Mouse (Mus musculus) hindbrain, embryonic 10.5 days (tissue): ENCODE results near the gene Sf3a2. TPM values are rescaled to one million over a fixed set of nuclear protein-coding genes. Genes with fewer than 3 reads are reported as not detected.
A peak's percentile ranks its signal among the peaks of the same experiment; 100 is the strongest.

ENCODE experiments used
- microRNA counts: library from miRNA; unstranded; fragments of <30 nt; microRNA quantifications from one replicate; lab custom pipeline; 2017
- polyA plus RNA-seq: library from polyadenylated mRNA; unstranded; fragments of >200 nt; fragmentation: Nextera tagmentation; extraction: Ambion mirVana; gene quantifications from 2 replicates; pipeline ENCODE4 v1.2.1, GENCODE M21; 2016

The Sf3a2 gene
- polyA plus RNA-seq, 1 experiment from 2014 or later: 119 TPM

MicroRNA genes within 50 kb of the gene (microRNA counts, 519-probe panel; counts per million panel counts)
- 1,255 counts per million, percentile 77 among the panel's probes with 10 or more counts for microRNA mmu-miR-1982 (lab: Ali Mortazavi, UCI)

Other genes starting within 250 kb of the Sf3a2 start
- gene Rexo1, start 236.6 kb upstream of the Sf3a2 start, polyA plus RNA-seq: 33.3 and 38.5 TPM in 2 replicates
- gene Klf16, start 220.9 kb upstream of the Sf3a2 start, polyA plus RNA-seq: 6.9 and 7.3 TPM in 2 replicates
- 89.1 and 109 TPM in 2 replicates for gene Abhd17a, start 207.9 kb upstream of the Sf3a2 start, polyA plus RNA-seq
- 89.9 and 92.0 TPM in 2 replicates for gene Scamp4, start 195.3 kb upstream of the Sf3a2 start, polyA plus RNA-seq
- 11.0 and 11.3 TPM in 2 replicates for gene Adat3, start 195.3 kb upstream of the Sf3a2 start, polyA plus RNA-seq
- gene Gm49322, start 192.2 kb upstream of the Sf3a2 start, polyA plus RNA-seq: 4.6 and 5.5 TPM in 2 replicates
- 169 and 180 TPM in 2 replicates for gene Csnk1g2, start 175.4 kb upstream of the Sf3a2 start, polyA plus RNA-seq
- gene Btbd2, start 141.1 kb upstream of the Sf3a2 start, polyA plus RNA-seq: 77.0 and 77.1 TPM in 2 replicates
- gene Mknk2, start 120.1 kb upstream of the Sf3a2 start, polyA plus RNA-seq: 93.2 and 97.8 TPM in 2 replicates
- 68.8 and 77.2 TPM in 2 replicates for gene Mob3a, start 96.2 kb upstream of the Sf3a2 start, polyA plus RNA-seq
- 13.7 and 18.7 TPM in 2 replicates for gene Izumo4, start 96.0 kb upstream of the Sf3a2 start, polyA plus RNA-seq
- gene Ap3d1, start 55.9 kb upstream of the Sf3a2 start, polyA plus RNA-seq: 59.9 and 65.8 TPM in 2 replicates
- 20.3 and 22.8 TPM in 2 replicates for gene Dot1l, start 43.0 kb upstream of the Sf3a2 start, polyA plus RNA-seq
- gene Plekhj1, start 428 bp downstream of the Sf3a2 start, polyA plus RNA-seq: 189 and 192 TPM in 2 replicates
- gene Amh, start 7.0 kb downstream of the Sf3a2 start, polyA plus RNA-seq: 0.12 and 0.16 TPM in 2 replicates
- gene Jsrp1, start 15.3 kb downstream of the Sf3a2 start, polyA plus RNA-seq: 0.65 and 0.68 TPM in 2 replicates
- 2,287 and 2,328 TPM in 2 replicates for gene Oaz1, start 28.5 kb downstream of the Sf3a2 start, polyA plus RNA-seq
- gene Lingo3, start 45.8 kb downstream of the Sf3a2 start, polyA plus RNA-seq: 0.61 and 0.93 TPM in 2 replicates
- 314 and 327 TPM in 2 replicates for gene Lsm7, start 57.0 kb downstream of the Sf3a2 start, polyA plus RNA-seq
- gene Sppl2b, start 57.1 kb downstream of the Sf3a2 start, polyA plus RNA-seq: 46.3 and 52.9 TPM in 2 replicates
- gene Tmprss9, start 73.7 kb downstream of the Sf3a2 start, polyA plus RNA-seq: 0.04 and 0.14 TPM in 2 replicates
- 374 and 391 TPM in 2 replicates for gene Timm13, start 102.8 kb downstream of the Sf3a2 start, polyA plus RNA-seq
- 65.8 and 78.4 TPM in 2 replicates for gene Lmnb2, start 120.0 kb downstream of the Sf3a2 start, polyA plus RNA-seq
- gene Gadd45b, start 131.9 kb downstream of the Sf3a2 start, polyA plus RNA-seq: 9.8 and 11.8 TPM in 2 replicates
- 7.1 and 8.6 TPM in 2 replicates for gene Gng7, start 216.7 kb downstream of the Sf3a2 start, polyA plus RNA-seq
- 4.6 and 9.8 TPM in 2 replicates for gene Diras1, start 227.5 kb downstream of the Sf3a2 start, polyA plus RNA-seq
- gene Slc39a3, start 239.2 kb downstream of the Sf3a2 start, polyA plus RNA-seq: 16.9 and 26.7 TPM in 2 replicates